Mouse (Mus musculus): Measurements from ENCODE around the gene Trim47. TPM values are rescaled to one million over a fixed set of nuclear protein-coding genes. Genes with fewer than 3 reads are reported as not detected.
A peak's percentile ranks its signal among the peaks of the same experiment; 100 is the strongest.

Trim47 gene
- polyA plus RNA-seq, 1 experiment from 2014 or later = 16.1 TPM

- no peak for ATAC-seq
- TF ChIP-seq CTCF (IDR thresholded peaks at IDR 0.05; ENCODE audit: low read depth) = 0 out of 2 replicates have a peak, but pooled peaks have one; percentile 9
- WGBS = 18% methylated on average over 11 of the region's 11 CpGs
Measured at GRCm38 (mm10) chr11:116101931-116102381, 25.1 kb downstream of the Trim47 start.

GRCm38 (mm10) chr11:116100839-116101238, 26.2 kb downstream of the Trim47 start:
- peak overlapping the region; percentile 74 for H3K27ac ChIP-seq (ENCODE audit: low read depth, low read length)
- no peak for ATAC-seq
- H3K4me1 ChIP-seq (replicated peaks; ENCODE audit: control insufficient read depth, insufficient read depth, low read length) = peaks cover 32% of the 10 kb centered on the region
- H3K27me3 ChIP-seq (replicated peaks; ENCODE audit: control insufficient read depth, insufficient read depth, low read length) = no peaks in the 10 kb centered on the region
- no peaks in the 10 kb centered on the region for H3K36me3 ChIP-seq (ENCODE audit: control insufficient read depth, insufficient read depth)
- 78% methylated on average over 7 of the region's 7 CpGs for WGBS
- H3K4me2 ChIP-seq (replicated peaks; ENCODE audit: low read depth) = no peak overlapping the region
- H3K9me3 ChIP-seq (ENCODE audit: control insufficient read depth) = 0 out of 2 replicates have a peak, but pooled peaks cover 2% of the 10 kb centered on the region
- H3K9ac ChIP-seq (ENCODE audit: low read depth, low read length) = no peak overlapping the region
- no peak for TF ChIP-seq CTCF (IDR thresholded peaks at IDR 0.05; ENCODE audit: low read depth)
- H3K4me3 ChIP-seq (ENCODE audit: low read depth, low read length) = no peak overlapping the region

More at GRCm38 (mm10) chr11:116101931-116102381, 25.1 kb downstream of the Trim47 start:
- Histone ChIP-seq H3K27me3 (replicated peaks; ENCODE audit: control insufficient read depth, insufficient read depth, low read length) (no peaks in the 10 kb centered on the region; the same call in 1 of the 2 replicates), H3K9ac (ENCODE audit: low read depth, low read length) (peak overlapping the region; percentile 22), H3K27ac (ENCODE audit: low read depth, low read length) (peak overlapping the region; percentile 74), H3K4me2 (replicated peaks; ENCODE audit: low read depth) (peak overlapping the region; percentile 38), H3K4me1 (replicated peaks; ENCODE audit: control insufficient read depth, insufficient read depth, low read length) (peaks cover 36% of the 10 kb centered on the region), H3K36me3 (ENCODE audit: control insufficient read depth, insufficient read depth) (no peaks in the 10 kb centered on the region), H3K9me3 (ENCODE audit: control insufficient read depth) (no peaks in the 10 kb centered on the region), H3K4me3 (ENCODE audit: low read depth, low read length) (no peak overlapping the region)

- H3K9me3 ChIP-seq (ENCODE audit: control insufficient read depth) = 0 out of 2 replicates have a peak, but pooled peaks cover 2% of the 10 kb centered on the region
- H3K9ac ChIP-seq (ENCODE audit: low read depth, low read length) = no peak overlapping the region
- no peak for TF ChIP-seq CTCF (IDR thresholded peaks at IDR 0.05; ENCODE audit: low read depth)
- WGBS = 34% methylated on average over 6 of the region's 6 CpGs
- ATAC-seq = 0 out of 2 replicates have a peak, but pooled peaks have one; percentile 14
- H3K4me3 ChIP-seq (ENCODE audit: low read depth, low read length) = no peak overlapping the region
- 0 out of 2 replicates have a peak overlapping the region, but pooled peaks have one; percentile 27 for H3K4me2 ChIP-seq (replicated peaks; ENCODE audit: low read depth)
- H3K4me1 ChIP-seq (replicated peaks; ENCODE audit: control insufficient read depth, insufficient read depth, low read length) = peaks cover 32% of the 10 kb centered on the region
- H3K36me3 ChIP-seq (ENCODE audit: control insufficient read depth, insufficient read depth) = no peaks in the 10 kb centered on the region
- H3K27ac ChIP-seq (ENCODE audit: low read depth, low read length) = no peak overlapping the region
- no peaks in the 10 kb centered on the region for H3K27me3 ChIP-seq (replicated peaks; ENCODE audit: control insufficient read depth, insufficient read depth, low read length)
Measured at GRCm38 (mm10) chr11:116100385-116100784, 26.6 kb downstream of the Trim47 start.

- no peak for ATAC-seq
- H3K36me3 ChIP-seq (ENCODE audit: control insufficient read depth, insufficient read depth) = no peaks in the 10 kb centered on the region
- no peaks in the 10 kb centered on the region for H3K27me3 ChIP-seq (replicated peaks; ENCODE audit: control insufficient read depth, insufficient read depth, low read length)
- no peak for TF ChIP-seq CTCF (IDR thresholded peaks at IDR 0.05; ENCODE audit: low read depth)
- H3K9ac ChIP-seq (ENCODE audit: low read depth, low read length) = no peak overlapping the region
- H3K27ac ChIP-seq (ENCODE audit: low read depth, low read length) = no peak overlapping the region
- H3K4me1 ChIP-seq (replicated peaks; ENCODE audit: control insufficient read depth, insufficient read depth, low read length) = peaks cover 32% of the 10 kb centered on the region
- no peak overlapping the region for H3K4me3 ChIP-seq (ENCODE audit: low read depth, low read length)
- no peak overlapping the region for H3K4me2 ChIP-seq (replicated peaks; ENCODE audit: low read depth)
- 0 out of 2 replicates have a peak, but pooled peaks cover 2% of the 10 kb centered on the region for H3K9me3 ChIP-seq (ENCODE audit: control insufficient read depth)
- WGBS = 88% methylated on average over 6 of the region's 6 CpGs
Measured at GRCm38 (mm10) chr11:116099462-116099861, 27.5 kb downstream of the Trim47 start.

GRCm38 (mm10) chr11:116098711-116099460, 28.1 kb downstream of the Trim47 start:
- Histone ChIP-seq H3K4me3 (ENCODE audit: low read depth, low read length) (no peak overlapping the region), H3K27me3 (replicated peaks; ENCODE audit: control insufficient read depth, insufficient read depth, low read length) (no peaks in the 10 kb centered on the region), H3K36me3 (ENCODE audit: control insufficient read depth, insufficient read depth) (no peaks in the 10 kb centered on the region), H3K4me1 (replicated peaks; ENCODE audit: control insufficient read depth, insufficient read depth, low read length) (peaks cover 28% of the 10 kb centered on the region), H3K4me2 (replicated peaks; ENCODE audit: low read depth) (peak overlapping the region; percentile 24; the same call in 1 of the 2 replicates), H3K27ac (ENCODE audit: low read depth, low read length) (no peak overlapping the region), H3K9ac (ENCODE audit: low read depth, low read length) (no peak overlapping the region), H3K9me3 (ENCODE audit: control insufficient read depth) (0 out of 2 replicates have a peak, but pooled peaks cover 2% of the 10 kb centered on the region)
- no peak for TF ChIP-seq CTCF (IDR thresholded peaks at IDR 0.05; ENCODE audit: low read depth)
- WGBS = 55% methylated on average over 14 of the region's 14 CpGs
- ATAC-seq = peak; percentile 31; the same call in 1 of the 2 replicates
